Mouse (Mus musculus): ENCODE data around the gene Sln. TPM values are rescaled to one million over a fixed set of nuclear protein-coding genes. Genes with fewer than 3 reads are reported as not detected.

Sln gene
- 32.8 and 84.0 TPM in 2 replicates for polyA plus RNA-seq (2012; rRNA removed)

DNA sequence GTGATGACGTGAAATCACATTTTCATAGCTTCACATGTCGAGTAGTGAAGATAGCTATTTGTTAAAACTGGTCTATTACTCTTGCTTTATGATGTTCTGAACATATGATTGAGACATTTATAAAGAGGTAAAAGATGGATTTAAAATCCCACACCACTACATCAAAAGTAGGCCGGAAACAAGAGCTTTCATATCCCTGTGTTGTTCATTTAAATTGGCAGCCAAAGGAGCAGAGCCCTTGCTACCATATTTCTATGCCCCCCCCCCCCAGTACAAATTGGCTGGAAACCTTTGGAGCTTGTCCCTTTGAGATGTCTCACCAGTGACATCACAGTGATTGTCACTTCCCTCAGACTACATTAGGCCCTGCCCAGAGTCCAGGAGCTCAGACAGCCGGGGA, at the start of gene Sln:
TSS of gene Sln (plus strand) at position 301 of the 400 bp plus-strand sequence.
- TF ChIP-seq POLR2A (IDR thresholded peaks at IDR 0.05; ENCODE audit: borderline replicate concordance, extremely low read depth, low read depth, low read length): no peak
- H3K4me1 ChIP-seq (ENCODE audit: control insufficient read depth, insufficient read depth, low read length): no peaks in the 10 kb centered on the region
- 82% methylated on average over 4 of the region's 4 CpGs for WGBS
- no peak within 1 kb of the TSS for H3K4me3 ChIP-seq (replicated peaks; ENCODE audit: extremely low read depth, low read depth, low read length)
- no peak for DNase-seq

DNA sequence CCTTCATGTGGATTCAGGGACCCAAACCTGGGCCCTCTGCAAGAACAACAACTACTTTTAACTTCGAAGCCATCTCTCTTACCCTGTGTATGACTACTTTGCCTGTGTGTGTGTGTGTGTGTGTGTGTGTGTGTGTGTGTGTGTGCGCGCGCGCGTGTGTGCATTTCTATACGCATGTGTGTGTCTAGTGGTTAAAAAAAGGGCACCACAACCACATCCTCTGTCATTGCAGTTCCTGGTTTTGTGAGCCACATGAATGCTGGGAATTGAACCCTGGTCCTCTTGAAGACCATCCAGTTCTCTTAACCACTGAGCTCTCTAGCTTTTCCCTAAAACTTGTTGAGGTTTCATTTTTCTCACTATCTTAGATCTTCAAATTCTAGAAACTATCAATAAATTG, 47.0 kb upstream of the Sln start:
- WGBS: 91% methylated on average over 7 of the region's 7 CpGs
- TF ChIP-seq CTCF (IDR thresholded peaks at IDR 0.05; ENCODE audit: insufficient read depth, low read length) (no peak), POLR2A (IDR thresholded peaks at IDR 0.05; ENCODE audit: borderline replicate concordance, extremely low read depth, low read depth, low read length) (no peak)
- Histone ChIP-seq H3K4me3 (replicated peaks; ENCODE audit: extremely low read depth, low read depth, low read length) (no peak overlapping the region), H3K4me1 (ENCODE audit: control insufficient read depth, insufficient read depth, low read length) (no peaks in the 10 kb centered on the region)
- DNase-seq: no peak

DNA sequence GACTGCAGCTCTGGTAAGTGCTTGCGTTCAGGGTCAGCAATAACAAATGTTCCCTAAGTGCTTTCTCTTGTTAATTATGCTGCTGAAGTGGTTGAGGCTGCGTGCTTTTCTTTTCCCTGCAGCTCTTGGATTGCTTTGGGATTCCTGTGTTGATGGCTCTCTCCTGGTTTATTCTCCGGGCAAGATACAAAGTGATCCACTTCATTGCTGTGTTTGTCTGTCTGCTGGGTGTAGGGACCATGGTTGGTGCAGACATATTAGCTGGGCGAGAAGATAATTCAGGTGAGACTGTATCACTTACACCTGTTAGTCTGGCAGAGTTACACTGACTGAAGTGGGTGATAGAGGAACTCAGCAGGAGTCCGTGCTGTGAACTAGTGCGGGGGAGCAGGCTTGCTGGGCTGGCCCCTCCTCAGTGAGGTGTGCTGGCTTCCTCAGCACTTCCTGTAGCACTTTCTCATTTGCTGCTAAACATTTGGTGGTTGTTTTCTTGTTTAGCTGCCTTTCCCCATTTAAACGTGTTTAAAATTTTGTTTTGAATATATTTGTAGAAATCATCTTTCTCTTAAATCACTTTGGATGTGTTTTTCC, 43.4 kb upstream of the Sln start:
- no peak overlapping the region for H3K4me3 ChIP-seq (replicated peaks; ENCODE audit: extremely low read depth, low read depth, low read length)
- WGBS: 26% methylated on average over 7 of the region's 7 CpGs
- TF ChIP-seq CTCF (IDR thresholded peaks at IDR 0.05; ENCODE audit: insufficient read depth, low read length) (no peak), POLR2A (IDR thresholded peaks at IDR 0.05; ENCODE audit: borderline replicate concordance, extremely low read depth, low read depth, low read length) (no peak)

DNA sequence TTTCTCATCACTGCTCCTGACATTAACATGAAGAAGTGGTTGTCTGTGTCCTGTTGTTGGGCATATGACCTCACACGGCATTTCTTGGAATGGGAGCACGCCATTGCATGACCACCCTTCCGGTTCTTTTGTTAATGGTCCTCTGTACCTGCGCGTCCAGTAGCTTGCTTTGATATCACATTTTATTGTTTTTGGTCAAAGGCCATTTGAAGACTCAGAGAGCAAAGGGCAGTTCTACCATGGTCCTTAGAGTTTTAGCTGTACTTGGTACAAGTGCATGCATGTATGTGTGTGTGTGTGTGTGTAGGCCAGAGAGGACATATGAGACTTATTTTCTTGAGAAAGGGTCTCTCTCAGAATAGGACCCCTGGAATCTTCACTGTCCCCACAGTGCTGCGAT, 36.5 kb upstream of the Sln start:
- 93% methylated on average over 6 of the region's 6 CpGs for WGBS
- TF ChIP-seq CTCF (IDR thresholded peaks at IDR 0.05; ENCODE audit: insufficient read depth, low read length) (no peak), POLR2A (IDR thresholded peaks at IDR 0.05; ENCODE audit: borderline replicate concordance, extremely low read depth, low read depth, low read length) (no peak)
- DNase-seq: no peak
- H3K4me1 ChIP-seq (ENCODE audit: control insufficient read depth, insufficient read depth, low read length): no peaks in the 10 kb centered on the region
- H3K4me3 ChIP-seq (replicated peaks; ENCODE audit: extremely low read depth, low read depth, low read length): no peak overlapping the region

More for the DNA sequence above, 43.4 kb upstream of the Sln start:
- no peaks in the 10 kb centered on the region for H3K4me1 ChIP-seq (ENCODE audit: control insufficient read depth, insufficient read depth, low read length)
- DNase-seq: no peak

DNA sequence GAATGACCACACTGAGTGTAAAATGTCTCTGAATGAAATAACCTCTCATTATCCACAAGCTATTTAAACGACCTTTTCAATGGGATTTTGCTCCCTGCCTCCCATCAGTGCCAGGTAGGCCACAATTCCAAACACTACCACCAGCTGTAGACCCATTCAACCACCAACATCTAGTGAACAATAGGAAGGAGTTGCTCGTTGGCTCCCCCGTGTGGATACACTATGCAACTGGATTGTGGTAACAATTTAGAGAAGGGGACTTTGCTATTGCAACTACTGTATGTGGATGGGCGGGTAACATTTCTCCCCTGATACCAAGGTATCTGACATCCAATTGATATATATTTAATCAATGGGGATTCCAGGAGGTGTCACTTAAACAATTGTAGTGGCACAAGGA, 31.2 kb upstream of the Sln start:
- WGBS: 28% methylated on average over 4 of the region's 4 CpGs
- DNase-seq: peak; percentile 59
- H3K4me3 ChIP-seq (replicated peaks; ENCODE audit: extremely low read depth, low read depth, low read length): no peak overlapping the region
- H3K4me1 ChIP-seq (ENCODE audit: control insufficient read depth, insufficient read depth, low read length): no peaks in the 10 kb centered on the region
- TF ChIP-seq POLR2A (IDR thresholded peaks at IDR 0.05; ENCODE audit: borderline replicate concordance, extremely low read depth, low read depth, low read length) (no peak), CTCF (IDR thresholded peaks at IDR 0.05; ENCODE audit: insufficient read depth, low read length) (peak; percentile 41)

DNA sequence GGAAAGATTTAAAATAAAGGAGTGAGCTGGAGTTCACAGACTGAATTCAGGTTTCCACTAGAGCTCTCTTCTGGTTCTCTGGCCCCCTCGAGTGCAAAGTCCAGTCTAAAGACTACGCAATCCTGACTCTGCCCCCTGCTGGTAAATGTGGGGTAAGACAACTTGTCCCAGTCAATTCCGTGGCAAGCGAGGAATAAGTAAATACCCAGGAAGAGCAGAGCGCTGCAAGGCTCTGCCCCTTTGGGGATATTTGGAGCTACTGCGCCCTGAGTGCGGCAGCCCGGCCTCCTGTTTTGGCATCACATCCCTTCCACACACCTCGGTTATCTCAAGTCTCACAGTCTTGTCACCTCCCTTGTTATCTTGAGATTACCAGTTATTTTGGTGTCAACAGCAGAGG, 24.6 kb upstream of the Sln start:
- Histone ChIP-seq H3K4me1 (ENCODE audit: control insufficient read depth, insufficient read depth, low read length) (peaks cover 2% of the 10 kb centered on the region; the same call in 1 of the 2 replicates), H3K4me3 (replicated peaks; ENCODE audit: extremely low read depth, low read depth, low read length) (no peak overlapping the region)
- 5% methylated on average over 9 of the region's 9 CpGs for WGBS
- no peak for DNase-seq
- no peak for TF ChIP-seq POLR2A (IDR thresholded peaks at IDR 0.05; ENCODE audit: borderline replicate concordance, extremely low read depth, low read depth, low read length)
- TF ChIP-seq CTCF (IDR thresholded peaks at IDR 0.05; ENCODE audit: insufficient read depth, low read length): peak; percentile 57

DNA sequence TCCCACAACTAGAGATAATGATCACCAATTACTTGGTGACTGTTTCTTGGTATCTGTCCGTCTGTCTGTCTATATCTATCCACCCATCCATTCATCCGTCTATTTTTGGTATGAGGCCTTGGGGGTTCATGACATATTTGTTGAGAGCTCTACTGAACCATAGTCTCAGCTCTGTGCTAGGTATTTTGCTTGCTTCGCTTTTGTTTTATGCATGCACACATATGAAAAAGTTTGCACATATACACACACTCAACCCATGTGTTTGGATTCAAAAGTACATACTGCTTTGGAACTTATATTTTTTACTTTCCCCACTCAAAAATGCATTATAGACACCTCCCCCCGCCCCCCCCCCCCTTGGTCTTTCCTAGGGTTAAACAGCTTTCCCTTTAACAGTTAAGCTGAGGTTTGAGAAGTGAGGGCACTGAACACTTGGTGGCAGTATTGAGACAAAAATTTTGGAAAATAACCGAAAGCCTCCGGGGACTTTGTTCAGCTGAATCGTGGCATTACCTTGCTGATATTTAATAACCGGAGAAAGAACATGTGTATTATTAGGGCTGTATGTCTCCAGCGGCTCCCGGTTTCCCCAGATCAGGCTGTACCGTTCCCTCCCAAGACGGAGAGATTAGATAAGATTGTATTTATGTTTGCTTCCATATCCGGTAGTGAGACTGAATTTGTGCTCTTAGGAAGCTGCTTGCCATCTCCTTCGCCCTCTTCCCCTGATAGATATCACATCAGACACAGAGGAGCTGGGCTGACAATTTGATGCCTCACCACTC, 20.7 kb upstream of the Sln start:
- H3K4me3 ChIP-seq (replicated peaks; ENCODE audit: extremely low read depth, low read depth, low read length): peak overlapping the region; percentile 62
- peak; percentile 16 for DNase-seq
- H3K4me1 ChIP-seq (ENCODE audit: control insufficient read depth, insufficient read depth, low read length): peaks cover 2% of the 10 kb centered on the region; the same call in 1 of the 2 replicates
- 14% methylated on average over 14 of the region's 14 CpGs for WGBS
- TF ChIP-seq CTCF (IDR thresholded peaks at IDR 0.05; ENCODE audit: insufficient read depth, low read length) (no peak), POLR2A (IDR thresholded peaks at IDR 0.05; ENCODE audit: borderline replicate concordance, extremely low read depth, low read depth, low read length) (no peak)

DNA sequence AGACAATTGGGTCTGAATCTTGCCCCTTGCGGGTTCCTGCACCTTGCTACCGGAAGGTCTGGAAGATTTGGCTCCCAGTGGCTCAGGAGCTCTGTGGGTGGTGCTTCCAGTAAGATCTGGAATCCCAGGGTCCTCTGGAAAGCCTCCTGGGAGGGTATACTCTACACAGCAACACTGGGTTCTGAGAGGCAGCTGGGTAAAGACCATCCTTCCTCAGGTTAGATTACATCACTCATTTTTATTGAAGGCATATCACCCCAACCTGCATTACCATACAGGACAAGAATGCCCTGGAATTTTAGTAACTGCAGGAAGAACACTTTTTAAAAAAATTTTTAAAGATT, 20.1 kb upstream of the Sln start:
- no peak for DNase-seq
- no peak overlapping the region for H3K4me3 ChIP-seq (replicated peaks; ENCODE audit: extremely low read depth, low read depth, low read length)
- peaks cover 2% of the 10 kb centered on the region; the same call in 1 of the 2 replicates for H3K4me1 ChIP-seq (ENCODE audit: control insufficient read depth, insufficient read depth, low read length)
- WGBS: 8% methylated on average over 2 of the region's 2 CpGs
- TF ChIP-seq POLR2A (IDR thresholded peaks at IDR 0.05; ENCODE audit: borderline replicate concordance, extremely low read depth, low read depth, low read length): no peak
- no peak for TF ChIP-seq CTCF (IDR thresholded peaks at IDR 0.05; ENCODE audit: insufficient read depth, low read length)

DNA sequence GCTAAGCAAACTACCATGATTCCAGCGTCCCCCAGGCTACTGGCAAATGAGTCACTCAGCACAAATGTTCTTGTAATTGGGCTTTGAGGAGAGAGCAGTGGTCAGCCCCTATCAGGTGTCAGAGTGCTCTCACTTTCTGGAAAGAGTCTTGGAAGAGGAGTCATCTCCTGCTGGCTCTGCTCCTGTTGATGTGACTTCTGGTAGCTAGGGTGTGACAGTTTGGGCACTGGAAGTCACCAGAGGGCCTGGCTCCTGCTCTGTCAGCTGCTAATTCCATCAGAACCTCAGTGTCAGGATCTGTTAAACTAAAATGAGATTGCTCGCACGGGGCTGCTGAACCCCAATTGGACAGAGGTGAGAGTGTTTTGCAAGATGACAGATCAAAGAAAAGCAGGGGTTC, 14.9 kb upstream of the Sln start:
- no peak for TF ChIP-seq POLR2A (IDR thresholded peaks at IDR 0.05; ENCODE audit: borderline replicate concordance, extremely low read depth, low read depth, low read length)
- TF ChIP-seq CTCF (IDR thresholded peaks at IDR 0.05; ENCODE audit: insufficient read depth, low read length): no peak
- DNase-seq: no peak
- no peak overlapping the region for H3K4me3 ChIP-seq (replicated peaks; ENCODE audit: extremely low read depth, low read depth, low read length)
- no peaks in the 10 kb centered on the region for H3K4me1 ChIP-seq (ENCODE audit: control insufficient read depth, insufficient read depth, low read length)
- 49% methylated on average over 3 of the region's 3 CpGs for WGBS

DNA sequence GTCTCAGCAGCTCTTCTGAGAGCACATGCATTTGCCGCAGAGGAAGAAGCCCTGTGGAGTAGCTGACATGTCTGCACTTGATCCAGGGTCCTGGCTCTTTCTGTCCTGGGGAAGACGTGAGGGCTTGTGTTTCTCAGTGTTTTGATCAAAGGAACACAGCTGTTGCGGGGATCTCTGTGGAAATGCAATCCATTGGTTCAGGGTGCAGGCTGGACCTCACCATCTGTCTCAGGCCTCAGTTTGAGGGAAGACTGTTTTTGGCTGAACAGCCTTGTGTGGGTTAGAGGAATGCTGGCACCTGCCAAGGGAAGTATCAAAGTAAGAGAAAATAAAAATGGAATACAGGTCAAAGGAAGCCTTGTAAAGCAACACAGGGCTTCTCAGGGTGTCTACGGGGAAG, 14.0 kb upstream of the Sln start:
- DNase-seq: no peak
- H3K4me3 ChIP-seq (replicated peaks; ENCODE audit: extremely low read depth, low read depth, low read length): no peak overlapping the region
- 64% methylated on average over 4 of the region's 4 CpGs for WGBS
- no peak for TF ChIP-seq CTCF (IDR thresholded peaks at IDR 0.05; ENCODE audit: insufficient read depth, low read length)
- no peak for TF ChIP-seq POLR2A (IDR thresholded peaks at IDR 0.05; ENCODE audit: borderline replicate concordance, extremely low read depth, low read depth, low read length)
- no peaks in the 10 kb centered on the region for H3K4me1 ChIP-seq (ENCODE audit: control insufficient read depth, insufficient read depth, low read length)

All from lung, adult 2 months (tissue).